Mouse (Mus musculus) embryonic fibroblast, embryonic 13.5 days (primary cell): Measurements from ENCODE around the gene Sgip1. TPM values are rescaled to one million over a fixed set of nuclear protein-coding genes. Genes with fewer than 3 reads are reported as not detected.

Experiments used
- H3K27ac ChIP-seq: 2 replicates; pipeline ENCODE4 v1.5.1; 2012; ENCODE audit warnings: low read length, control low read depth, inconsistent platforms; ENCODE audit not compliant: insufficient read depth
- H3K4me1 ChIP-seq: 2 replicates; pipeline ENCODE4 v1.6.1; 2011; ENCODE audit warnings: low read length; ENCODE audit not compliant: control insufficient read depth, insufficient read depth
- H3K4me3 ChIP-seq: 2 replicates; pipeline ENCODE4 v1.5.1; 2011; ENCODE audit warnings: mild to moderate bottlenecking, control low read depth, low read length; ENCODE audit not compliant: insufficient read depth
- CTCF ChIP-seq: IDR thresholded peaks from 2 replicates; pipeline ENCODE4 v1.5.1; 2011; ENCODE audit warnings: mild to moderate bottlenecking, control low read depth, low read length, moderate library complexity, borderline replicate concordance; ENCODE audit not compliant: insufficient read depth
- POLR2A ChIP-seq: IDR thresholded peaks from 2 replicates; pipeline ENCODE4 v1.6.1; 2011; ENCODE audit warnings: low read depth, mild to moderate bottlenecking, control low read depth, low read length, moderate library complexity
- polyA plus RNA-seq: library from polyadenylated mRNA; stranded (reverse); fragments of >200 nt; gene quantifications from 2 replicates; pipeline ENCODE4 v1.2.4, GENCODE M21; 2011; ENCODE audit warnings: low read depth; ENCODE audit not compliant: missing spikeins, insufficient read length

Sgip1 gene
- polyA plus RNA-seq, 1 experiment, result 2.6 TPM

DNA sequence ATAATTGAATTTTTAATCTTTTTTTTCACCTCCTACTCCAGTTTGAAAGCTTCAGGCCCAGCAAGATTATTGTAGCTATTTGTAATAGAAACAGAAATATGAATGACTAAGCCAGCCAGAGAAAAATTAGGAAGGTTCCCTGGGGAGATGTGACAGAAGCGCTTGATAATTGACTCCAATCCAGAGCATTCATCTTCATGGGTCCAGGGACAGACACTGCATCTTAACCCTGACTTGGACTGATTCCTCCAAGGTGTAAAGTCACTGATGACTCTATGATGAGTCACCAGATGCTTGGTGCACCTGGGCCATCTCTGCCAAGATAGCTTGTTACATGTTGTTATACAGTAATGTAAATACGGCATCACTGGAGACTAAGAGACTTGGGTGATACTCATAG, 92.6 kb downstream of the Sgip1 start:
- Histone ChIP-seq H3K27ac (no peak overlapping the region), H3K4me3 (no peak overlapping the region), H3K4me1 (no peaks in the 10 kb centered on the region)
- TF ChIP-seq POLR2A (no peak), CTCF (no peak)

DNA sequence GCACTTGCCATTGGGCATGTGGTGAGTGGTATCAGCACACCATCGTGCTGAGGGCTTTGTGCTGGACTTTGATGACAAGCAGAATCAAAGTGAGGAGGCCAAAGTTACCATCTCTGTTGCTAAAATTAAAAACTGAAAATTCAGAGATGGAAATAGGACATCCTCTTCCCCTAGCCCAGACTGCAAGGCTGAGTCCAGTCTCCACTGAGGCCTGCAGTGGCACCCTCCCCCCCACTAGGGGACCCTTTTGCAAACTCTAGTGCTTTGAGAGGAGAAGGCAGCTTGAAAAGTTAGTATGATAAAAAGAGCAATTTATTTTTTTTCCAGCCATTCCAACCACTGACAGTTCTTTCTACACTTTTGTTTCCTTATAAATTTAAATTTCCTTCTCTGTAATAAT, 93.6 kb downstream of the Sgip1 start:
- Histone ChIP-seq H3K4me3 (no peak overlapping the region), H3K4me1 (no peaks in the 10 kb centered on the region), H3K27ac (no peak overlapping the region)
- TF ChIP-seq POLR2A (no peak), CTCF (no peak)

DNA sequence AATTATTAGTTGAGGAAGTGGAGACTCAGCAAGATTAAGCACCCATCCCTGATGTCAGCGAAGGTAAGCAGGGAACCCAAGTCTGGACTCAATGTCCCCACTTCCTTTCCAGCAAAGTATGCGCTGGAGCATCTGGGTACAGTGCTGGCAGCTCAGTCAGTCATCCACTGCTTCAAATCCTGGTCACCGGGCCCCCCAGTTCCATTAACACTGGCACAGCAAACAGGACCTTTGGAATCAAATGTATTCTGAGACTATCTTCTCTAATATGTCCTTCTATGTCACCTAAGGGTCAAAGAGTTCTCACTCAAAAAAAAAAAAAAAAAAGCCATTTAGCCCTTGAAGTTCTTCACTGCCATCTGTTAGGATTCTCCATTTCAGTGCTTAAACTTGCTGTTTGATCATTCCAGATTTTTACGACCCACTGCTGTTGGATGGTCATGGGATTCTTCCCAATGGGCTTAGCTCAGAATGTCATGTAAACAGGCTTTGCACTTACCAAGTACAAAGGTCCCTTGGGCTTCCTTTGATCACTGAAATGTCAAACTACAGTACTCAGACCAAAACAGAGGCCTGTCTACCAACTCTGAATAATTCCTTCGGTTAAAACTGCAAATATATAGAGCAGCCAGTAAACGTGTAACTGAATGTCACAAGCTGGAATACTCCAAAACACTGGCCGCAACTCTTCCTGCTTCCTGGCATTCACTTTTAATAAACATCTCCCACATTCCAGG, 99.1 kb downstream of the Sgip1 start:
- no peak overlapping the region for H3K4me3 ChIP-seq
- no peaks in the 10 kb centered on the region for H3K4me1 ChIP-seq
- TF ChIP-seq POLR2A (no peak), CTCF (no peak)
- H3K27ac ChIP-seq, result no peak overlapping the region

DNA sequence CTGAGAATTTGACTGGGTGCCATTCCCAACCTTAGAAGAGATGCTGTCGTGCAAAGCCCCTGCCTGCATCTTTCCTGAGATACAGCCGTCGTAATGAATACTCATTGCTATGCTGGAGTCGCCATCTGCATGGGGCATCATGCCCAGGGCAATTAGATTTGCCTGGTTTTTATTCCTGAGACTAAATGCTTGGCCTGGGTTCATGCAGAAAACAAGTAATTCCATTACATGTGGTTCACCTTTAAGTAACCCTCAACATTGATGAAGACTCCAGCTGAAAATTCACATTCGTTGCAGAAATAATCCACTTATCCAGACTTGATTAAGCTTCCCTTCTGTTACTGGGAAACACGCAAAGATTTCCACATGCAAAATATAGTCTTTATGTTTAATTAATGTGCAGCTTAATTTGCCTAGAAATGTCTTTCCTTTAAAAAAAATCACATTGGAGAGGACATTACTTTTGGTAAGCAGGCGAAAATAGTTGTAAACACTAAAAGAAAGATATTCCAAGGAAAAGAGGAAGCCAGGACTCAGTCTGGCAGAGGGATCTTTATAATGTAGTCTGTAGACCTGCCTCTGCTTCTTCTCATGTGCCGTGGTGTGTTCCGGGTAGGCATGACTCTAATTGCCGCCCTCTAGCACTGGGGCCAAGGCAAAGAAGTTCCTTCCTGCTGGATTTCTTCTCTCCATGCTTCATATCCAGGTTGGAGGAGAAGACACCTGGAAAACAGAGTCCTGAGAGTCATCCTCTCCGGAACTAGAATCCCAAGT, 100.0 kb downstream of the Sgip1 start:
- Histone ChIP-seq H3K4me3 (no peak overlapping the region), H3K27ac (no peak overlapping the region), H3K4me1 (no peaks in the 10 kb centered on the region)
- no peak for TF ChIP-seq POLR2A
- TF ChIP-seq CTCF, result no peak

DNA sequence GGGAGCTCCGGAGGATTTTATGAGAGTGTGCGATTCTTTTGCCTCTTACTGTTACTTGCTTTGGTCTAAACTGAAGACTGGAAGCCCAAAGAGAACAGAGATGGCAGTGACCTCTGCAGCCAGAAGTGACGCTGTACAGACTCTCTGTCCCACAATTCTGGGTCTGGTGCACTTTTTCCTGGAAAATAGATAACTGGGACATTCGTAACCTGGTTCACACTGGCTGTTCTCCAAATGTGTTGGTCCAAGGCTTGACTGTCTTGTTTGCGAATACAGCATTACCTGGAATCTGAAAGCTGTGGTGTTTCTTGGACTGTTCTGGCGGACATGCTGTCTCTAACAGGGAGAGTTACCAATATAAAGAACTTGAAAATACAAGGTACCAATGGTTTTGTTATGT, 109.4 kb downstream of the Sgip1 start:
- TF ChIP-seq POLR2A (no peak), CTCF (no peak)
- Histone ChIP-seq H3K4me3 (no peak overlapping the region), H3K27ac (no peak overlapping the region)

DNA sequence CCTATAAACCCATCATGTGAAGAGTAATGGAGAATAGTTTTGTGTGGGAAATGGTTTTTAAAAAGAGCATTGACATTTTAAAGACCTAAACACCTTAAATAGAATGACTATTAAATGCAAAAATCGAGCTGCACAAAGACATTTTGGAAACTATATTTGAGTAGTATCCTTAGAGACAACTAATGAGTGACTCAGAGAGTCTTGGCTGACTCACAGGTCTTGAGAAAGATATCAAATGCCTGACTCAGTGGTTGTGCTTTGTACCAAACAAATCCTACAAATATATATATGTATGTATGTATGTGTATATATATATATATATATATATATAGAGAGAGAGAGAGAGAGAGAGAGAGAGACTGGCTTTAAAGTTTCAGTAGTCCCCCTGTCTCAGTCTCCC, 110.1 kb downstream of the Sgip1 start:
- no peak overlapping the region for H3K4me3 ChIP-seq
- no peak overlapping the region for H3K27ac ChIP-seq
- TF ChIP-seq CTCF, result no peak
- no peak for TF ChIP-seq POLR2A
- peaks cover 3% of the 10 kb centered on the region; the same call in 1 of the 2 replicates for H3K4me1 ChIP-seq

More for the DNA sequence above, 109.4 kb downstream of the Sgip1 start:
- H3K4me1 ChIP-seq, result peaks cover 3% of the 10 kb centered on the region; the same call in 1 of the 2 replicates

DNA sequence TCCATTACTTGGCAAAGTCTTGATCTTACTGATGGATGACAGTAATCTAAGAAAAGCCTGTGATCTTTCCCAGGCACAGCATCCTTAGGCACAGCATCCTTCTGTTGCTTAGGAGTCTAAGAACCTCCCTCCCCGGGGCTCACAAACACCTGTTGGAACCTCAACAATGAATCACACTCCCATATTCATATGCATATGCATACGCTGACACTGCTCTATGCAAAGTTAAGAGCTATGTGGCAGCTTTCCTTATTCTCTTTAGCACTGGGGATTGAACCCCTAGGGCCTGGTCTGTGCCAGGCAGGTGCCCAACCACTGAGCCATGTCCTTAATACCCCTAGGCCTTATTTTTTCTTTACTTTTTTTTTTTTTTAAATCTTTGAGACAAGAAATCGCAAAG, 111.2 kb downstream of the Sgip1 start:
- H3K4me3 ChIP-seq, result no peak overlapping the region
- peaks cover 3% of the 10 kb centered on the region; the same call in 1 of the 2 replicates for H3K4me1 ChIP-seq
- H3K27ac ChIP-seq, result no peak overlapping the region
- TF ChIP-seq POLR2A (no peak), CTCF (no peak)

DNA sequence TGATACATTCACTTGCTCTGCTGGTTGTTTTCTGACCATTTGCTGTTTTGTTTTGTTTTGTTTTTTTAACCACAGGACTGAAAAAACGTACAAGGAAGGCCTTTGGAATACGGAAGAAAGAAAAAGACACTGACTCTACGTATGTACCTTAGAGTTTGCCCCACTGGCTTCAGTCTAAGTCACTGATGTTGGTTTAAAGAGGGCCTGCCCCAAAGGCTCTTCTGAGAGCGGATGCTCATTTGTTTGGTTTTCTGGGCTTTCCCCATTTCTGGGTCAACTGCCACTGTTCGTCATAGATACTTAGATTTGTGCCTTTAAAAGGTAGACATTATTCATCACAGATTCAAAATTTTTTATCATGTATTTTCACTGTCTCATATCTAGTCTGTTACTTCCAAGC, 111.7 kb downstream of the Sgip1 start:
- no peak overlapping the region for H3K4me3 ChIP-seq
- no peak for TF ChIP-seq POLR2A
- TF ChIP-seq CTCF, result no peak
- H3K27ac ChIP-seq, result no peak overlapping the region
- H3K4me1 ChIP-seq, result peaks cover 3% of the 10 kb centered on the region; the same call in 1 of the 2 replicates

DNA sequence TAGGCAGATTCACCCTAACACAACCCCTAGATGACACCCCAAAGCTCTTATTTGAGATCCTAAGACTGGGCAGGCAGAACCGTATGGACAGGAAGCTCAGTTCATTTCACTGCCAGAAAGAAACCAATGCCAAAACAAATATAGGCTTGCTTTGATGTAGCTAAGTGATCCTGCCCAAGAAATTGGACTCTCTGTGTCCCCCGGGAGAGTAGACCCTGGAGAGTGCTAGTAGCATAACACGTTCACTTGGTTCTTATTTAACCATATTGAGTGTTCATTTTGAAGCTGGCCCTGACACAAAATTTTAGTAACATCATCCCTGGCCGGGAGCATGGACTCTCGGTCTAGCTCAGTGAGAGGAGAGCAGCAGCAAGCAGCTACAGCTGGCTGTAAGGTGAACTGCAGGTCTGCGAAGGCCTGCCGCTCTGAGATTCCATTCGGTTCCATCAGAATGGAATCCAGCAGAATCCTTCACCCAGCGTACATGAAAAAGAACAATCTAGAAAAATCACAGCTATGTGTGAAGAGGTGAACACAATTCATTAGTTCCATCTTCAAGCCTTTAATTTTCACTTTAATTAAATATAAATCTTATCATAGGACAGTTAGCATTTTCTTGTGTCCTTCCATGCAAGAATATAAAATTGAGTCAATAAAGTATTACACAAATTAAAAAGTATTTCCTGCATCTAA, 112.4 kb downstream of the Sgip1 start:
- Histone ChIP-seq H3K4me3 (no peak overlapping the region), H3K27ac (no peak overlapping the region), H3K4me1 (peaks cover 3% of the 10 kb centered on the region; the same call in 1 of the 2 replicates)
- TF ChIP-seq CTCF (no peak), POLR2A (no peak)
